Mouse (Mus musculus): ENCODE measurements at regions not wholly inside any gene's neighbourhood (a gene's known extent, or its start where the extent isn't known, plus 50 kb on each side); places are given as distances from the start of the nearest gene placed in this dataset.

DNA sequence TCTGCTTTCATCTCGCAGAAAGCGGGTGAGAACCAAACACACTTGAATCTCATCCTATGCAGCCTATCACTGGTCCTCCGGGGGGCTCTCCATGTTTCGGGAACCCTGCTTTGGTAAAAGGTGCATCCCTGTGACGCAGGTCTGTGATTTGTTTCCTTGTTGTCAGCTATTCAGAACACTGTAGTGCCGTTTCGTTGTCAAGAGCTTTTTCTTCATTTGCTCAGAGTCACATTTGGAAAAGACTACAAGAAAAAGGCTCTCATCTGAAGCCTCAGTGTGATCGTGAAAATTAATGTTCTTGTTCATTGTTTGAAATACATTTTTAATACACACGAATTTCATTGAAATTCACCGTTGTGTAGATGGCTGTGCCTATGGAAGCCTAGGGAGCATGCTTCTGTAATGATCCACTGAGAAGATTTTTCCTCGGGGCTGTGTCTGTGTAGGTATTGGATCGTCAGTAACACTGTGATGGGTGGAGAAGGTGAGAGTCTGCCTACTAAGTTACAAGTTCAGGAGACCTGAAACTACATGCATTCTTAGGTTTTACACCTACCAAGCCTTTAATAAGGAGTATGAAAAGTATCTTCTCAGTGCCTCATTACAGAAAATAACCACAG is 112.0 kb upstream of the Paqr3 start:
- no peak for DNase-seq

DNA sequence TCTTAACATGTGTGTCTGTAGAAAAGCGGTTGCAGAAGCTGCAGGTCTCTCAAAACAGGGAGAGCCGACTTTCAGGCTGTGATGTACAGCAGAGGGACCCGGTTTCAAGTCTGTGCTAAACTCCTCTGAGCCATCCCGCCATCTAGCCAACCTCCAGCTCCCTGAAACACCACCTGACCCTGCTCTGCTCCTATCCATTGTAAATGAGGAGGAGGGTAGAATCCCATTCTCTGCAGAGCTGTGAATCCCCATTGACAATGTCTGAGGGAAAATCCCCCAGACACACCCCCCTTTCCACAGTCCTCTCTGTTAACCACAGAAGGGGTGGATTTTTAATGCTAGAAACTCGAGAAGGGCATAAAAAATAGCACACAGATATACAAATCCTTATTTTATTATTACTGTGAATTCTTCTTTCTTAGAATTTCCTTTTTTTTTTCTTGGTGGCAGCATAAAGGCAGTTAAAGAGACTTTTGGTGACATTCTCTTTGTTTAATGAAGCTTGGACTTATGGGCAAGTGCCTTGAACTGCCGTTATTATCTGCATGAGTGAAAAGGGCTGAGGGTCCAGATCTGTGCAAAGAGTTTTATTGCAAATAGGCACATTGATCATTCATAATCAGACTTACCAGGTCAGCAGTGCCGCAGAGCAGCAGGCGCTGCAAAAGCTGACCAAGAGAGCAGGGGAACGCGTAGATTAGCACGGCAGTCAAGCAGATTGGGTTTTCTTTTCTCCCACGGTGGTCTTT is 111.3 kb upstream of the Paqr3 start:
- no peak for DNase-seq

DNA sequence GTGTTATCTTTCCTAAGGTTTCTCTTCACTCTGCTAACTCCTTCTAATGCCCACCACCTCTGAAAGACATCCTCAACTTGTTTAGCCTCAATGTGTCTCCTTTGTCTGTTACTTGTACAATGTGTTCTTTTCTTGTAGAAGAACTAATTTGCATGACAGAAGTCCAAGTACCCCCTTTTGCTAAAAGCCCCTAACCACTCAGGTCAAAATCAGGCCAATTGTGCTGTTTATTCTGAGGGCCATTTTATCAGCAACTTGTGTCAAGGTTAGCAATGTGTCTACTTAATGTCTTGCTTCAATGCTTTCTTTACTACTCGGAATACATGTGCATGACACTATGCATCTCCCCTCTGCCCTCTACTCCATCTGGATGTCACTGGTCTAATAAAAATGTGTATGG is 107.3 kb upstream of the Paqr3 start:
- DNase-seq: no peak

DNA sequence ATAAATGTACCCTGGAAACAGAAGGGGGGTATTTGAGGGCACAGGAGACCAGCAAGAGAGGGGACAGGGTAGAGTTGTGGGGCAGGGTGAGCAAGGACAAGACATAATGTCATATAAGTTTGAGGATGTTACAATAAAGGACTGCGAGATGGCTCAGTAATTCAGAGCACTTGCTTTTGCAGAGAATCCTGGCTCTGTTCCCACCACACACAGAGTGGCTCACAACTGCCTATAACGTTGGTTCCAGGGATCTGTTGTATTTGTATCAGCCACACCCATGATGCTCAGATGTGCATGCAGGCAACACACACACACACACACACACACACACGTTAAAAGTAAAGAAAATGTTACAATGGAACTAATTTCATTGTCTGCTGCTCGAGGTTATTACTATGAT is 94.2 kb upstream of the Paqr3 start:
- DNase-seq: no peak

DNA sequence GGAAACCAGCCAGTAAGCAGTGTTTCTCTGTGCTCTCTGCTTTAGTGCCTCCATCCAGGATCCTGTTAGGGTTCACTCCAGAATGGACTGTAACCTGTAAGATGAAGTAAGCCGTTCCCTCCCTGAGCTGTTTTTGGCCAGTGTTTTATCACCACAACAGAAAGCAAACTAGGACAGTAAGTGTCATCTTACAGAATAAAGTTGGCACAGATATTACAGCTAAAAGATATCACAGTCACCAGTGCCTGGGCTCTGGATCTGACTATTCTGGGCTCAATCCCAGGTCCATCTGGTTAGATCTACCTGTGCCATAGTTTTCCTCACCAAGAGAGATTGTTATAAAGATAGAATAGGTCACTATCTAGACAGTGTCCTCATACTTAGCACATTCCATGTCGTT is 92.9 kb upstream of the Paqr3 start:
- no peak for DNase-seq

DNA sequence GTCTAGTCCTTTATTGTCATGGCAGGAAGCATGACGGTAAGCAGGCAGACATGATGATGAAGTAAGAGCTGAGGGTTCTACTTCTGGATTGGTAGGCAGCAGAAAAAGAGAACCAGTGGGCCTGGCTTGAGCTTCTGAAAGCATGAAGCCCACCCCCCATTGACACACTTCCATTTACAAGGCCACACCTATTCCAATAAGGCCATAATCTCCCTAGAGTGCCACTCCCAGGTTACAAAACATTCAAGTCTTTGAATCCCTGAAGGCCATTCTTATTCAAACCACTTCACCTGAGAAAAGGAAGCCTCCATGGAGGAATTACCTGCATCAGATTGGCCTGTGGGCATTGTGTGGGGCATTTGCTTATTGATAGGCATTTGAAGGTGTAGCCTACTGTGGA is 92.2 kb upstream of the Paqr3 start:
- no peak for DNase-seq

DNA sequence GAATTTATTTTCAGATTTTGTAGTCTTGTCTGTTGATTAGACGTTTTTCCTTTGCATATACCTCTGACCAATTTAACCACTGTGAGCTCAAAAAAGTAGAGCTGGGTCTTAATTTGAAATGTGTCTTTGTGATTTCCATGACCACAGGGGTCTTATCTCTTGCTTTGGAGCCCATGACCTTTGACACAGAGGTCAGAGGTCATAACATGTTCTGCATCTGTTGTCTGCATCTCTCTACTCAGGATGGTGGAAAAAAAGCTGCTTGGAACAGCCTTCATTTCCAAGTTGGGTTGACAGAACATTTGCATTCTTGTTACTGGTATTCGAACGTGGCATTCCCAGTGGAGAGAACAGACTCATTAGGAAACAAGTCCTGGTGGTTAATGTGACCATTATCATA is 91.2 kb upstream of the Paqr3 start:
- DNase-seq: no peak

DNA sequence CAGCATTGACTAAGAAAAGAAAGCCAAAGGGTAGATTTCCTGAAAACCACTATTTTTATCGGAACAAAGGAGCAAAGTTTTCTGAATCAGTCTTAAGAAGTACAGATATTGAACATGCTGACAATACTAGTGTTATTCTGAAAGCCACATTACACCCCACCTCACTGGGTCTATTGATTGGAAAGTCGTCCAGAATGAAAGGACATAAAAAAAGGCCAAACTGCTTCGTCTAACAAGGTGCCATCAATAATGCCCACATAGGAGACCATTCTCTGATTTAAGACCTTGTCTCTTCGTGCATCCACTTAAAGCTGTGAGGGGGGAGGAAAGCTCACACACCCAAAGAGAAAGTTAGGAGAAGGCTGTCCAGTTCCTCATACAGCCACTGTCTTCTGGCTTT is 89.3 kb upstream of the Paqr3 start:
- no peak for DNase-seq

DNA sequence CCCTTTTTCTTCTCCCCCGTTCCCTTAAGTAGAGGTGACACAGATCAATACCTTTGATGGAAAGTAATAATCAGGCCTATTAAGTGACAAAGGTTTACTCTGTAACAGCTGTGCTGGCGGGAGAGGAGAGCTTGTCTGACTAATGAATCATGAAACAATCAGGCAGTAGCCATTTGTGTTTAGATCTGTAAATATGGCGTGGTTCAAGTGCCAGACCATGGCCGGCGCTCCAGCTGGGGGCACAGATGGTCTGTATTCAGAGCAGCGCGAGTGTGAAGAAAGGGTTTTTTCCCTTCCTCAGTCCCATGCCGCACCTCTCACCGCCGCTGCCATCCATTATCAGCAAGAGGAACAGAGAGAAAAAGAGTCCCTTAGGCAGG is 83.9 kb upstream of the Paqr3 start:
- no peak for DNase-seq

DNA sequence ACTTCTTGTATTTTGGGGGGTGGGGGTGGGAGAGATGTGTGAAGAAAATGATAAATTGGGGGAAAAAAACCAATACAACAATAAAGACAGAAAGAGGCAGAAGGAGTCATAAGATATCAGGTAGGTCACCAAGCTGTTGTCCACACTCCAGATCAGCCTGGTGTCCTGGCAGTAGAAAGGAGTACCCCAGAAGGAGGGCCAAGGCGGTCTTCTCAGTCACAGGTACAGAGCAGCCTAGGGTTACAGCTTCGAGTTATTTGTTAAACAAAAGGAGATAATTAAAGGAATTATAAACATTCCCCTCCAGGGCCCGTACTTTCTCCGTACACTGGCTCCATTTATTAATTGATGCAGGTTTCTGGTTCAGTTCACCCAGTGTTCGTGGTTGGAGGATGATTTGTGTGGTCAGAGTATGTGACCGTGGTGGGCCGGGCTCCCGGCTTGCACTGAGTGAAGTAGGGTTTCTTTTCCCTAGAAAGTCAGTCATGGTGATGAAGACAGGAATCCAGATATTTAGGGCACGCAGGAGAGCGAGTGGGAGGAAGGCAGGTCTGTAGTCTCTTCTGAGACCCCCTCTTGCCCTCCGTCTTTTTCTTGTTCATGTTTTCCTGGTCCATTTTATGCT is 83.4 kb upstream of the Paqr3 start:
- DNase-seq: no peak

DNA sequence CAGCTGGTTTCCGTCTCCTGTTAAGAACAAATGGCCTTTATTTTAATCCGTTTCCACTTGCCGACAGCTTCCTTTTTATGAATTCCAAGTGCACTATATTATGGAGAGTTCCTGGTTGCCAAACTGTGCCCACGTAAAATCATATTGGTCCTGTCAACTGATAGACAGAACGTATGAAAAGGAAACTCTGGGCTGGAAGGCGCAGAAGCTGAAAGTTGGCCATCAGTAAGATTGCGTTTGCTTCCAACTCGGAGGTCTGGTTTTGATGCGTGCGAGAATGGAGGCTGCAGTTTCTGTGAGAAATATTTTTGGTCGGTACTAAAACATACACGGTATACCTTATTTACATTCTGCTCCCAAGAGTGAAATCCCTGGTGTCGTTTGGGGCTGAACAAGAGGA is 81.3 kb upstream of the Paqr3 start:
- DNase-seq: no peak

DNA sequence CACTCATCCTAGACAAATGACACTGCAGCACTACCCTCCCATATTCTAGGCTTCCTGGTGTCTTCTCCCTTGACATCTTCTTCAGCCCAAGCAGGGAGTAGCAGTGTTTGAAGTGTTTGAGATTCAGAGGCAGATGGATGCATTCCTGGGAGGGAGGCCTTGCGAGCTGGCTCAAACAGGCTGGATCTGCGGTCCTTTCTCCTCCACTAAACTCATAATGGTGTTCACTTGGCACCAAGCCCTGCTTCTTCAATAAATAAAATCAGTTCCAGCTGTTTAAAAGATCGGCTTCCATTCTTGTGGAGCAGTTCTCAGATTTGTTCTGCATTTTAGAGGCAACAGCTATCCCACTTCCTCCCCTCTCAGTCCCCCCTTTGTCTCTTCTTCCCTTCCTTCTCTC is 79.3 kb upstream of the Paqr3 start:
- no peak for DNase-seq

DNA sequence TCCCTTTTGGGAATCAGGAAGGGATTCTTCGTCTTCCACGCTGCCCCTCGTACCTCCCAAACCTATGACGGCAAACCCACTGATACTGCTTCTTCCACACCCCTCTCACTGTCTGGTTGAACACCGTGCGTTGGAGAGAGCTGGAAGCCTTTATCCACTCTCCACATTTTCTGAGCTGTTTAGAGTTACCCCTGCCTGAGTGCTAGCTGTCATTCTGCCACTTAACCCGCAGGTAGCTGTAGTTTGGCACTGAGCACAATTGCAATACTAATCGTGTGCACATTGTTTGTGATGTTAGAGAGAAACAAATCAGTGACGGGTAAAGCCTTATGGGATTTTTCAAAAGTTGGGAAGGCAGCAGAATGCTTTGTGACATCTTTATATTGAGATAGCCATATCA is 73.1 kb upstream of the Paqr3 start:
- DNase-seq: no peak

DNA sequence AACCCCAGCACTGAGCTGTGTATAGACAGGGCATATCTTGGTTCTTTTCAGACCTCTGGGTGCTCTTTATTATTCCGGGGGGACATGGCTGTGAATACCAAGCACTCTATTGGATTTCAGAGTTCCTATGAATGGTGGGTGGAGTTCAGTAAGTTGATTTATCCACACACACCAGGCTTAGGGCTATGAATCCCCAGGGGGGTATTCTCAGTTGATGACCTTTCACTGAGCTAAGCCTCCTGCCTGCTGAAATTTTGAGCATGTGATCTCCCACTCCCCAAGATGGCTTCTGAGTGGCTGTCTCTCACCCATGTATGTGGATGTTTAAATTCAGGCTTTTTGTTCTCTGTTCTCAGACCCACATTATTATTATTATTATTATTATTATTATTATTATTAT is 69.9 kb upstream of the Paqr3 start:
- DNase-seq: no peak

DNA sequence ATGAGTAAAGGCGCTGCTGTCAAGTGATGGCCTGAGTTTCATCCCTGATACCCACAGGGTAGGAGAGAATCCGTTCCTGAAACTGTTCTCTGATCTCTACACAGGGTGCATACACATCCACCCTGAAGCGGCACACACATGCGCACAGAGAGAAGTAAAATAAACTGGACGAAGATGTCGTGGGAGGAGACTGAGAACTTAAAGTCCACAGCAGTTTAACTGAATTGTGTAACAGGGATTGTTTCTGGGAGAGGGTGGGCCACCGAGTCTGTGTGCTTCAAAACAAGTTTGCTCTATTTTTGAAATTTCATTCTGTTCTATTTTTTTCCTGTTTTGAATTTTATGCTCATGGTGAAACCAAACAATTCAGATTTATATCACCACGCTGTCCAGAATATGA is 63.0 kb upstream of the Paqr3 start:
- no peak for DNase-seq

DNA sequence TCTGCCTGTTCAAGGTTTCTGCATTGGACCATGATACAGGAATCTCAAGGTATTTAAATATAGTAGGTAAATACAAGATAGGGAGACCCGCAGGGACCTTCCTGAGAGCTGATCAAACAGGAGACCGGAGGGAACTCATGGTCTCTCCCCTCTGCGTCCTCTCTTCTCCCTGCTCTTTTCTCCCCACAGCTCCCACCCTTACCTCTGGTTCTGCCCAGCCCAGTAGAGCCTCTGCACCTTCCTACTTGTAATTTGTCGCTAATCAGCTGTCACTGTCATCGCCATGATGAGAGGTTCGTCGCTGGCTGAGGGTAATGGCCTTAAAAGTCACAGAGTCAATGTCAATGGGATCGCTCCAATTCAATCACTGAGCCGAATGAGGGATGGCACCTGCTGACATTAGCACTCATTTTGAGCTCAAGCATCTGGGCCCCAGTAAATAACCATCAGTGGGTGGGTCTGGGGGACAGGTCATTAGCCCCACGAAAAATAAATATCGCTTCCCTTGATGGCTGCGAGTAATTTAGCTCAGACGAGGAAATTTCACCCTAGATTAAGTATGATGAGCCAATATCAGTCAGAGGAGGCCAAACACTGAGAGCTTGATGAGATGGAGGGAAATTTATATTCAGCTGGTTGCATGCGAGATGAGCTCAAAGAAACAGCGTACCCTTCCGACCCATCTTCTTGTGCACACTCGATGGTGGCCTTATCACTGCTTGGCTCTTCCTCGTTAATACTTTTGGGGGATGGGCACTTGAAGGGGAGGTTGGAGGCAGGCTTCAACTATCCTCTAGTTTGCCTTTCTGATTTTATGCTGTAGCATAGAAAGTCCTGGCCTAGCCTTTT is 56.2 kb upstream of the Paqr3 start:
- no peak for DNase-seq

DNA sequence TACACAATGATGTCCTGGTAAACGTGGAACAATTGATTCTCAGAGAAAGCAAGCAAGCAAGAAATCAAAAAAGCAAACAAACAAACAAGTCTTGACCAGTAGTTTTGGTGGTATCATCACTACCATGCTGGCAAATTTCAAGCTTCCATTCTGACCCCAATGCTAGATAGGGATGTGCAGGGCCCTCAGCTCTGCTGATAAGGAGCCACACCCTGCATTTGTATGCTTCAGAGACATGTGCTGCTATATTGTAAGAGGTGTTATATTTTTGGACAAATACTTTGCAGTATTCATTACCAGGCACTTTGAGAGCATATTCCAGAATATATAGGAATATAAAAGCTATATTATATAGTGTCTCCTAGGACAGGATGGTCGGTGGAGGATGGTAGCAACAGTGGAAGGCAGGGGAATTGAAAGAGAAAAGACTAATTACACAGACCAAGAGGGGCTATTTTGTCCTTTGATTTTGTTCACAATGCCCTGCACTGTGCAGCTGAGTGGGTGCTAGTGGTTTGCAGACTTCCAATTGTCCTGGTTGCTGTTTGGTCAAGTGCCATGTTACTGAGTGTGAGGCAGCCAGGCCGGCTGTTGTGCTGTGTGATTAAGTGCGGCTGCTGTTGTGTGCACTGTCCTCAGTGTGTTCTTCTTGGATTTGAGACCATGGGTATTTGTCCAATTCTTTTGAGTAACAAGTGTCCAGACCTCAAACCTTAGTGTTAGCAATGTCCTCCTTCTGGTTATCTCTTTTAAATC is 54.9 kb upstream of the Paqr3 start:
- DNase-seq: no peak

All from adrenal gland, postnatal 25 days (tissue).